Mouse (Mus musculus): Measurements from ENCODE around the gene Myo1d.

Myo1d gene

DNA sequence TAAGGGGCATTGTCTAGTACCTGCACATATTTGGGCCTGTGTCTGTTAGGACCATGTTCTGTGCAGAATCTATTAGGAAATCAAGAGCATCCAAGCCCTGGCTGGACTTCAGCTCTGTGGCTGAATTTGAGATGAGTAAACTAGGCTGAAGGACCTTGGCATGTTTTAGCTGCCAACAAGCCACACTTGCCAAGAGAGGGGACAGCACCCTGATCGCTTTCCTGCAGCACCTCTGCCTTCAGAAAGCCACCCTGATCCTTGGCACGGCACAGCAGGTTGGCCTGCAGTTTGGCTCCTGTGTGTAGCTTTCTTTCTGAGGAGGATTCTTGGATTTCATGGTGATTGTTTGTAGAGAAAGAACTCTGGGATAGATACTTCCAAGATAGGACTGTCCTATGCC lies 1.7 kb upstream of the Myo1d start:
- CTCF ChIA-PET = no interaction called here

- CTCF ChIA-PET = interaction anchor here (0.6 kb wide), 1 partner anchor 32 kb away, joined by 3 read pairs; no protein-coding TSS in a partner anchor
Observed at GRCm38 (mm10) chr11:80778916-80779526, 804 bp downstream of the Myo1d start.

GRCm38 (mm10) chr11:80778157-80778556 lies 1.7 kb downstream of the Myo1d start:
- CTCF ChIA-PET = no interaction called here

- CTCF ChIA-PET = no interaction called here
Observed at GRCm38 (mm10) chr11:80777708-80778107, 2.1 kb downstream of the Myo1d start.

DNA sequence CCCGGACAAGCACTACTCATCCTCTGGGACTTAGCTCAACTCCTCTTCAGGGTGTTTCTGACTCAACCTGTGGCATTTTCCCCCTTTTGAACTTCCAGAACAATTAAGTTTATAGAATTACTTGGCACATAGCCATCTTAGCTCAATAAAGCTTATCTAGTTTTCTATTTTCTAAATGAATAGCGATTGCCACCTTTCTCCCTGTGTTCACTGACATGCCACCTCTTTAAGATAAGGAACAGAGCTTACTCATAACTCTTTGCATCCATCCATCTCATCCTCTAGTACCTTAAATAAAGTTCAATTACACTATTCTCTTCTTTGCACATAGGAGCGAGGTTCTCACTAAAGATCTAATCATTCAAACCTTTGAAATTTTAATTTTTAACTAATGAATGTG lies 4.3 kb downstream of the Myo1d start:
- CTCF ChIA-PET = no interaction called here

DNA sequence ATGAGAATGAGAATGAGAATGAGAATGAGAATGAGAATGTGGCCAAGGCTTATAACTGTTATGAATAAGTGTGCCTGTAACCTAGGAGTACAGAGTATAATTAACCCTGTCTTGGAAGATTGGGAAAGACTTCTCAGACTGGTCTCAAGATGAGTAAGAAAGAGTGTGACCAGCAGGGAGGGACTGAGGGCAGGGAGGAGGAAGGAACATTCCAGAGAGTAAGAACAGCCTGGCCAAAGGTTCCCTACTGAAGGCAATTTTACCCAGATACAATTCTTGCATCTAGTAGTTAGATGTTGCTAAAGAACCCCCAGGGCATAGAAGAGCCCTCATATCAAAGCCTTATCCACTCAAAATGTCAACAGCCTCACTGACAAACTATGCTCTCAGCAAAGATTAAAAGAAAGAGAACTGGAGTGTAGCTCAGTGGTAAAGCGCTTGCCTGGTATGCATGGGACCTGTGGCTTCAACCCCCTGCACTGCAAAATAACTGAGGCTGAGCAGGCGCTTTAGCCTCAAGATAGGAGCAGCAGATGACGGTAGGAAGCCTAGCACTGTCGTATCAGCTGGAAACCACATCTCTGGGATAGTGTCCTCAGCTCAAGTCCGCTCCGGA lies 7.1 kb downstream of the Myo1d start:
- CTCF ChIA-PET = no interaction called here

DNA sequence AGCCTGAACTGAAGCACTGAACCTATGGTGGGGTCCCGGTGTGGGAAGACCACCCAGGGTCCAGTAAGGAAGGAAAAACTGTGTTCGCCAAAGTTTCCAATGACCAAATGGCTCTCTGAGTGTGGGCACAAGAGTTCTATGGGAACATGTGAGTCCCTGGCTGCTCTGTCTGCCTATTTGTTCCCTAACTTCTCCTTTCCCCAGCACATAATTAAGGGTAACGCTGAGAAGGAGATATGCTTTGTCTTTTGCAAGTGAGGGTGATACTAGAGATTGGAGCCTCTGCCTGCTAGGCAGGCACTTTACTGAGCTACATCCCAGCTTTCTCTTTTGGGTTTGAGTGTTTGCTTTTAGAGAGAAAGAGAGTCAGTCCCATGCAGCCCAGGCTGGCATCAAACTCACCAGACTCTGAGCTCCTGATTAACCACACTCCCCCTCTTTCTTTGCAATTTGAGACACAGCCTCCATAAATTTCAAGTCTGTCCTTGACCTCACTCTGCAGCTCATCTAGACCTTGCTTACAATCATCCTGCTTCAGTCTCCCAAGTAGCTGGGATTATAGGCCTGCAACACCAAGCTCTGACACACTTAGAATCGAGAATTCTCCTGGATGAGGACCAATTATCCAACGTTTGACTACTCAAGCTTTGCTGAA lies 8.1 kb downstream of the Myo1d start:
- CTCF ChIA-PET = no interaction called here

DNA sequence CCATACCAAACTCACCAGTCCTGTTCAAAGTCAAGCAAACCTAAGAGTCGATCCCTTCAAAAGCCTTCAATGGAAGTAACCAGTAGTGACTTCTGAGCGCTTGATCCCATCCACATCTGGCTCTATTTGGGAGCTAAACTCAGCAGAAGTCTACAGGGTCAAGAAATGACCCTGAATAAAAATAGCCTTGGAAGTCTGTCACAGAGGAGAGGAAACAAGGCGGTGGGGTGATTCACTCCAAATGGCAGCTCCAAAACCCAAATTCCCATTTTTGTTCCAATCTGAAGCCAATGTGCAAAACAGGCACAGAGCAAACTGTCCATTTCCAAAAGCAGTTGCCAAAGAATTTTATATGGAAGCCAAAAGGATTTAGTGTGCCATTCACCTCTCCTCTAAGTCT lies 8.6 kb downstream of the Myo1d start:
- CTCF ChIA-PET = interaction anchor here (0.6 kb wide), 2 partner anchors 191 to 244 kb away, joined by 4 to 12 read pairs; no protein-coding TSS in a partner anchor

- CTCF ChIA-PET = no interaction called here
Observed at GRCm38 (mm10) chr11:80767320-80767617, 12.6 kb downstream of the Myo1d start.

DNA sequence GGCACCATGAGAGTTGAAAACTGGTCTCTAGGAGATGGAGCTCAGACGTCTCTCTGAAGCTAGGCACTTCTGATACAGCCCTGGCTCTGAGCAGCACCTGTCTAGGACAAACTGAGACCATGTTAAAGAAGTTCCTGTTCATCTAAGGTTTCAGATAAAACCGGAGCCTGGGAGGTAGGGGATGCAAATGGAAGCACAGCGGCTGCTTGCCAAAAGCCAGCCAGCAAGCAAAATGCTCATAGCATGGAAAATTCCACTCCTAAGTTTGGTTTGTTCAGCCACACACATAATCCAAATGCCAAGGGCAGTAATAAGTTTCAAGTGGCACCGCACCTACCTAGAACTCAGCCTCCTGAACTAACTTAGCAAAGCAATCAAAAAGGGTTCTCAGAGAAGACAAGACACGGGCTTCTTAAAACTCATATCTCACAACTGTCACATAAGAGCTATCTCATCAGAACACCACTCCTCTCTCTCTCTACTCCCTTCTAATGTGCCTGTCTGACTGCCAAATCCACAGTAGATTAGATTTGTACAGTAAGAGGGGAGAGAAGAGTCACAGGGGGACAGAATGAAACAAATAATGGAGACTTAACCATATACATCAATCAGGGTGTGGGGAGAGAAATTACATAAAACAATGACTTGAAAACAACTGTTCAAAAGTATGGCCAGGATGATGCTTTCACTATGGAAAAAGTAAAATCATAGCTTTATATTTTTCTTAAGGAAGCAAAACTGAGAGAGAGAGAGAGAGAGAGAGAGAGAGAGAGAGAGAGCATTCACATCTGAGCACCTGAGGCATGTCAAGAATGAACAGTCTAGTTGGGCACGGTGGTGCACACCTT lies 13.1 kb downstream of the Myo1d start:
- CTCF ChIA-PET = no interaction called here

GRCm38 (mm10) chr11:80766068-80766467 lies 13.8 kb downstream of the Myo1d start:
- CTCF ChIA-PET = no interaction called here

DNA sequence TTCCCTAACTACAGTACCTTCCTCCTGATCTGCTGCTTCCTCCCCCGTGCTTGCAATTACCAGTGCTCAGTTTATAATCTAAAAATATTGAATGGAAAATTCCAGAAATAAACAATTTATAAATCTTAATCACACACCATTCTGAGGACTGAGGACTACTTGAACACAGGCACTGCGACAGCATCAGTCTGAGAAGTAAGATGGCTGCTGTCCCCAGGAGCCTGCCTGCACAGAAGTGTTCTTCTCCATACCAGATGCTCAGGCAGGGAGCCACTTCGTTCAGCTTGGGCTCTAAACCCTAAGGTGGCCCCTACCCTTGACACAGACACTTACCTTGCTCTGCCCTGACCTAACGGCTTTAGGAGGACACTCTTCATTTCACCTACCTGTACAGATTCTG lies 17.8 kb downstream of the Myo1d start:
- CTCF ChIA-PET = interaction anchor here (0.6 kb wide), 1 partner anchor 35 kb away, joined by 3 read pairs; no protein-coding TSS in a partner anchor

- CTCF ChIA-PET = interaction anchor here (0.6 kb wide), 1 partner anchor 36 kb away, joined by 3 read pairs; no protein-coding TSS in a partner anchor
Observed at GRCm38 (mm10) chr11:80761285-80761974, 18.4 kb downstream of the Myo1d start.

- CTCF ChIA-PET = no interaction called here
Observed at GRCm38 (mm10) chr11:80759023-80759422, 20.8 kb downstream of the Myo1d start.

DNA sequence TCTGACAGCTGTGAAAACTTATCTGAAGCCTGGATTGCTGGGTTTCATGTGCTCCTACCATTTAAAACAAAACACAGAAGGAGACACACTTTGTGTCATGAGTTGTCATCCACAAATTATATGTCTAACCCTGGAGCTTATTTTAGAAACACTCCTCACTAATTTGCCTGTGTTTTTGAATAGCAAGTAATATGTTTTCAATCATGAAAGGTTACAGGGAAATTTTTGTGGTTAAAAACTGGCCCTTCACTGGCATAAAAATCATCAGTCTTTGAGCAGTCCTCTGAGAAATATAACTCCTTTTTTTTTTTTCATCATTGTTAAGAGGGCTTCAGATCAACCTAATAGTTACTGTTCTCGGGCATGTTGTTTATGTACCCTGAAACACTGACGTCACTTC lies 25.6 kb downstream of the Myo1d start:
- CTCF ChIA-PET = no interaction called here

DNA sequence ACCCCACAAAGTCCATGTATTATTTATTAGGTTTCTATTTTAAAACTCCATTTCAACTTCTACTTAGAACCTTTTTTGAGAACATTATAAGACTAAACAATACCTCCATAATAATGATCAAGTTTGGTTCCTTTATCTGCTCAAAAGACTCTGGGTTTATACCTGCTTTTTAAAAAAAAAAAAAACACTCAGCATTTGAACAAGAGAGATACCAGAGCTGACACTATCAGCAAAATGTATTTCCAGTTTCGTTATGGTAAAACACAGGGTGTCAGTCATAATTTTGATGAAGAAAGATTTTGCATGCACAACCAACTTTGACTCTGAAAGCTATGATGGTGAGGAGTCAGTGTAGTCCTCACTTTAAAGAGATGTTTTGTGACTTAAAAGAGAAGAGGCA lies 28.7 kb downstream of the Myo1d start:
- CTCF ChIA-PET = no interaction called here

GRCm38 (mm10) chr11:80749187-80749586 lies 30.6 kb downstream of the Myo1d start:
- CTCF ChIA-PET = no interaction called here

DNA sequence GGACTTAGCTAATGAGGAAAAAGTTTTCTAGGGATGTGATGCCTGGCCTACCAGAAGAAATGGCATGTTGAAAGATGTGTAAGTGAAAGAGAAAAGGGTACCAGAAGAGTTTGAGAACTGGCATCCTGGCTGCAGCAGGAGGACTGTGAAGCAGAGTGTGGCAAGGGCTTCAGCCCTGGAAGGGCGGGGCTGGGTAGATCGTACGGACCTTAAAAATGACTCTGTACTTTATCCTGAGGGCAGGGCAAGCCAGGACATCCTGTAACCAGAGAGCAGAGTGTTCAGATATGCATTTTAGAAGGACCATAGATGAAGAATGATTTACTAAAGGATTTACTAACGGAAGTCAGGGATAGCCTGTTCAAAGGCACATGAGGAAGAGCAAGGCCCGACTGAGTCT lies 34.4 kb downstream of the Myo1d start:
- CTCF ChIA-PET = no interaction called here

- CTCF ChIA-PET = no interaction called here
Observed at GRCm38 (mm10) chr11:80743823-80744410, 35.9 kb downstream of the Myo1d start.

DNA sequence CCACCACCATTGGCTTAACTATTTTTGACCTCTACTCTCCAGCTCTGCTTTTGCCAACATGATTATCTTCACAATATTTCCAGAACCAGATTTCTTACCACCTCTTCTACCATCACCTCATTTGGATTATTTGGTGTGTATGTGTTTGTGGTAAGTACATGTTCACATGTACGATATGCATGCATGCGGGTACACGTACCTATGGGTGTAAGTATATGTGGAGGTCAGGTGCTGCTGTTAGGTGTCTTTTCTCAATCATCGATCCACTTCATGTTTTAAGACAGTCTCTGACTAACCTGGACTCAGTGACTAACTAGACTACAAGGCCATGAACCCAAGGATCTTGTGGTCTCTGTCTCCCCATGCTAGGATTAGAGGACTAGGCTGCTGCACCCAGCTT lies 37.4 kb downstream of the Myo1d start:
- CTCF ChIA-PET = no interaction called here

DNA sequence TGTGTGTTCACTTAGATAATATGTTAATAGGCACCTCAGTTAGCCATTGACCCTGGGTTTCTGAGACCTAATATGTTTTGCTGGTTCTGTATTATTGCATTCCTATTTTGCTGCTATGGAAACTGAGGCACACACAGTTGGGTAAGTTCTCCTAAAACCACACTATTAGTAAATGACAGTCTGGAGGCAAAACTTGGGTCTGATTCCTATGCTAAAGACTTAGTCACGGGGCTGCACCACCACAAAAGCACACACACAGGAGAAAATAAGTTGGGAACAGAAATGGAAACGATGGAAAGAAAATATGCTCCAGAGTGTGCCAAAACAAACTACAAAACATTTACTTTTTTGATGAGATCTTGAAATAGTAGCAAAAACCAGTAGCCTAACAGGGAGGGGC lies 45.1 kb downstream of the Myo1d start:
- CTCF ChIA-PET = no interaction called here

DNA sequence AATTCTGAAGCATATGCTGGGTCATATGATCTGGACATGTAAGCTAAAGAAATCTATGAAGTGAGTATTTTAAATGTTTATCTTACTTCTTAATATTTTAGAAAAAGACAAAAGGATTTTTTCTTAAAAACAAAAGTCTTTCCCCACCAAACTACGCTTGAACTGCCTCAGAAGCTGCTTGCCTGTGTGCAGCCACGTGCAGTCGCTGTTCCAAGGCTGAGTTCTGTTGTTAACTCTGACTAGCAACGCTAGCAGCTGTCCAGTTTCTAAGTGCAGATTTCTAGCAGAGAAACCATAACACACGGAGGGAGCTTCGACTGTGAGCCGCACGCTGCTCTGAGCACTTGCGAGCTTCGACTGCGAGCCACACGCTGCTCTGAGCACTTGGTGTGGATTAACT lies 55.1 kb downstream of the Myo1d start:
- CTCF ChIA-PET = no interaction called here
